In genomic region chr9:57956196-57956837, GRCm38 (mm10) we compare ENCODE assay signal across 24 mouse cellular contexts. TPM values are rescaled to one million over a fixed set of nuclear protein-coding genes. Genes with fewer than 3 reads are reported as not detected.
DNase-seq lines count a peak whose midpoint lies in the region; ATAC-seq and TF ChIP-seq lines count a peak whose summit lies in the region.
"Had no signal": no experiment of that assay in that cellular context is flagged by ENCODE, and none has a peak within 500 bp of the region (broad histone marks: within the 10 kb centered on the region; RNA-seq: fewer than 3 reads in every experiment).

No protein-coding gene starts in this region.

- no peak overlapping the region for H3K4me2 ChIP-seq in heart, embryonic 16.5 days (ENCODE audit: low read depth, low read length)
- no peak overlapping the region for H3K4me2 ChIP-seq in heart, embryonic 12.5 days
- no peak overlapping the region for H3K4me2 ChIP-seq in stomach, embryonic 16.5 days (ENCODE audit: low read depth, low read length)
- H3K4me2 ChIP-seq: embryonic facial prominence, embryonic 12.5 days; hindbrain, embryonic 15.5 days; kidney, embryonic 15.5 days; midbrain, embryonic 12.5 days; neural tube, embryonic 15.5 days had no signal

- peaks cover 8% of the 10 kb centered on the region for H3K4me1 ChIP-seq in heart, embryonic 16.5 days (ENCODE audit: control insufficient read depth, insufficient read depth, low read length)
- peaks cover 12% of the 10 kb centered on the region for H3K4me1 ChIP-seq in heart, embryonic 12.5 days (replicated peaks)
- peaks cover 73% of the 10 kb centered on the region for H3K4me1 ChIP-seq in thymus, adult 2 months (replicated peaks; ENCODE audit: control insufficient read depth, insufficient read depth, low read length)
- H3K4me1 ChIP-seq in stomach, embryonic 16.5 days (ENCODE audit: control insufficient read depth, insufficient read depth, low read length) = peaks cover 7% of the 10 kb centered on the region; the same call in 1 of the 2 replicates

- no peaks in the 10 kb centered on the region for H3K27me3 ChIP-seq in heart, embryonic 16.5 days (ENCODE audit: control insufficient read depth, insufficient read depth, low read length)
- H3K27me3 ChIP-seq in heart, embryonic 12.5 days (replicated peaks) = peaks cover 12% of the 10 kb centered on the region
- no peaks in the 10 kb centered on the region for H3K27me3 ChIP-seq in thymus, adult 2 months (ENCODE audit: control insufficient read depth, insufficient read depth, low read length)
- no peaks in the 10 kb centered on the region for H3K27me3 ChIP-seq in stomach, embryonic 16.5 days (ENCODE audit: control insufficient read depth, insufficient read depth, low read length)
- H3K27me3 ChIP-seq: embryonic facial prominence, embryonic 12.5 days; hindbrain, embryonic 15.5 days; kidney, embryonic 15.5 days; neural tube, embryonic 15.5 days had no signal

- no peak for ATAC-seq in heart, embryonic 16.5 days (replicated peaks; ENCODE audit: extremely low read depth, insufficient read depth, low FRiP score)
- no peak for ATAC-seq in heart, embryonic 12.5 days (ENCODE audit: insufficient number of reproducible peaks, low FRiP score)
- peak; percentile 72 for ATAC-seq in stomach, embryonic 16.5 days (ENCODE audit: insufficient read depth, low FRiP score)
- ATAC-seq: forebrain, postnatal 0 days had no signal

- no peaks in the 10 kb centered on the region for H3K36me3 ChIP-seq in heart, embryonic 16.5 days (ENCODE audit: control insufficient read depth, insufficient read depth)
- H3K36me3 ChIP-seq in heart, embryonic 12.5 days = no peaks in the 10 kb centered on the region
- H3K36me3 ChIP-seq in thymus, adult 2 months (ENCODE audit: control insufficient read depth, insufficient read depth, low read length) = peaks cover 55% of the 10 kb centered on the region
- H3K36me3 ChIP-seq in stomach, embryonic 16.5 days (ENCODE audit: control insufficient read depth, insufficient read depth, low read length) = no peaks in the 10 kb centered on the region
- H3K36me3 ChIP-seq: embryonic facial prominence, embryonic 12.5 days; kidney, embryonic 15.5 days had no signal

- peak; percentile 40 for DNase-seq in thymus, adult 2 months
- DNase-seq in thymus, adult 18-20 months = no peak
- no peak for DNase-seq in embryo, embryonic 11 days
- DNase-seq in adipocyte (ENCODE audit: low spot score) = no peak
- DNase-seq: adrenal gland, postnatal 36 days; cerebellum, adult 11 months; cerebellum, postnatal 10 days; forebrain, postnatal 0 days; gastrocnemius, postnatal 36 days; heart, adult 2 months; kidney, postnatal 4 days; lung, adult 18-20 months; lung, postnatal 14 days had no signal

- H3K27ac ChIP-seq in heart, embryonic 16.5 days (ENCODE audit: low read length) = peak overlapping the region; percentile 17
- no peak overlapping the region for H3K27ac ChIP-seq in heart, embryonic 12.5 days (ENCODE audit: poor library complexity, severe bottlenecking)
- H3K27ac ChIP-seq in thymus, adult 2 months (ENCODE audit: control insufficient read depth, insufficient read depth, low read length) = peak overlapping the region; percentile 92
- no peak overlapping the region for H3K27ac ChIP-seq in stomach, embryonic 16.5 days (ENCODE audit: low read length)
- H3K27ac ChIP-seq: embryonic facial prominence, embryonic 12.5 days; hindbrain, embryonic 15.5 days; kidney, embryonic 15.5 days; midbrain, embryonic 12.5 days; neural tube, embryonic 15.5 days had no signal

- no peak overlapping the region for H3K4me3 ChIP-seq in heart, embryonic 16.5 days (ENCODE audit: low read length)
- H3K4me3 ChIP-seq in heart, embryonic 12.5 days = no peak overlapping the region
- no peak overlapping the region for H3K4me3 ChIP-seq in thymus, adult 2 months (ENCODE audit: control insufficient read depth, insufficient read depth, low read length)
- no peak overlapping the region for H3K4me3 ChIP-seq in stomach, embryonic 16.5 days (replicated peaks; ENCODE audit: low read length)
- H3K4me3 ChIP-seq: embryonic facial prominence, embryonic 12.5 days; heart, adult 2 months; hindbrain, embryonic 15.5 days; kidney, embryonic 15.5 days; midbrain, embryonic 12.5 days; neural tube, embryonic 15.5 days had no signal

- WGBS in heart, embryonic 16.5 days = 80% methylated on average over 9 of the region's 9 CpGs
- WGBS in heart, embryonic 12.5 days = 80% methylated on average over 9 of the region's 9 CpGs
- WGBS in thymus, adult 2 months = 30% methylated on average over 9 of the region's 9 CpGs
- WGBS in stomach, embryonic 16.5 days = 62% methylated on average over 9 of the region's 9 CpGs

- TF ChIP-seq POLR2A in thymus, adult 2 months (IDR thresholded peaks at IDR 0.05; ENCODE audit: control insufficient read depth, extremely low read depth, insufficient read depth, low read length, poor library complexity) = no peak

- 0 out of 2 replicates have a peak, but pooled peaks have one; percentile 26 for TF ChIP-seq CTCF in thymus, adult 2 months (IDR thresholded peaks at IDR 0.05; ENCODE audit: borderline replicate concordance, control insufficient read depth, extremely low read depth, insufficient read depth, low read length, poor library complexity)

- no peaks in the 10 kb centered on the region for H3K9me3 ChIP-seq in heart, embryonic 16.5 days (replicated peaks; ENCODE audit: control insufficient read depth, low read length)
- H3K9me3 ChIP-seq in heart, embryonic 12.5 days (replicated peaks) = no peaks in the 10 kb centered on the region
- no peaks in the 10 kb centered on the region for H3K9me3 ChIP-seq in stomach, embryonic 16.5 days (replicated peaks; ENCODE audit: control insufficient read depth, low read length)
- H3K9me3 ChIP-seq: embryonic facial prominence, embryonic 12.5 days; hindbrain, embryonic 15.5 days; kidney, embryonic 15.5 days; midbrain, embryonic 12.5 days; neural tube, embryonic 15.5 days had no signal

- no peak overlapping the region for H3K9ac ChIP-seq in heart, embryonic 16.5 days (ENCODE audit: low read length)
- no peak overlapping the region for H3K9ac ChIP-seq in heart, embryonic 12.5 days
- H3K9ac ChIP-seq in stomach, embryonic 16.5 days (ENCODE audit: low read length) = no peak overlapping the region
- H3K9ac ChIP-seq: embryonic facial prominence, embryonic 12.5 days; forebrain, postnatal 0 days; hindbrain, embryonic 15.5 days; kidney, embryonic 15.5 days; midbrain, embryonic 12.5 days; neural tube, embryonic 15.5 days had no signal

RNA-seq across cellular contexts. Expression of gene Sema7a, which starts 16.4 kb away (rescaled TPM):
- polyA plus RNA-seq in heart, embryonic 16.5 days (2015; fragmentation: Nextera tagmentation; extraction: Ambion mirVana) = 0.60 and 1.4 TPM in 2 replicates
- 0.14 and 0.18 TPM in 2 replicates for polyA plus RNA-seq in heart, embryonic 12.5 days (2016; fragmentation: Nextera tagmentation; extraction: Ambion mirVana)
- 81.6 and 85.6 TPM in 2 replicates for polyA plus RNA-seq in thymus, adult 2 months (2012; rRNA removed)
- 0.34 and 0.65 TPM in 2 replicates for polyA plus RNA-seq in stomach, embryonic 16.5 days (2015; fragmentation: Nextera tagmentation; extraction: Ambion mirVana)
- polyA plus RNA-seq: CD4-positive, CD25-positive, alpha-beta regulatory T cell, adult 4 months had no signal

RNA-seq across cellular contexts. Expression of gene Ubl7, which starts 45.5 kb away (rescaled TPM):
- polyA plus RNA-seq in heart, embryonic 16.5 days (2015; fragmentation: Nextera tagmentation; extraction: Ambion mirVana) = 110 and 113 TPM in 2 replicates
- 103 and 104 TPM in 2 replicates for polyA plus RNA-seq in heart, embryonic 12.5 days (2016; fragmentation: Nextera tagmentation; extraction: Ambion mirVana)
- polyA plus RNA-seq in thymus, adult 2 months (2012; rRNA removed) = 182 and 201 TPM in 2 replicates
- polyA plus RNA-seq in stomach, embryonic 16.5 days (2015; fragmentation: Nextera tagmentation; extraction: Ambion mirVana) = 82.1 and 89.2 TPM in 2 replicates

RNA-seq across cellular contexts. Expression of gene Cyp11a1, which starts 49.9 kb away (rescaled TPM):
- 0.32 and 0.33 TPM in 2 replicates for polyA plus RNA-seq in heart, embryonic 16.5 days (2015; fragmentation: Nextera tagmentation; extraction: Ambion mirVana)
- not detected in 2 replicates for polyA plus RNA-seq in heart, embryonic 12.5 days (2016; fragmentation: Nextera tagmentation; extraction: Ambion mirVana)
- polyA plus RNA-seq in thymus, adult 2 months (2012; rRNA removed) = 0.84 and 1.3 TPM in 2 replicates
- 1.5 and 7.6 TPM in 2 replicates for polyA plus RNA-seq in stomach, embryonic 16.5 days (2015; fragmentation: Nextera tagmentation; extraction: Ambion mirVana)
- polyA plus RNA-seq: CD4-positive, CD25-positive, alpha-beta regulatory T cell, adult 4 months; forebrain, embryonic 11.5 days; liver, adult 2 months had no signal

Comparison
In these comparisons a context has a peak if more than half of its experiments do, and no peak if none do; other contexts are left out.
1. H3K27ac ChIP-seq: peak in heart, embryonic 16.5 days (single experiment) and thymus, adult 2 months (single experiment); none in heart, embryonic 12.5 days (single experiment) and stomach, embryonic 16.5 days (single experiment).
2. RNA of gene Sema7a, which starts 16.4 kb away (polyA plus RNA-seq): 81.6 to 85.6 TPM in thymus, adult 2 months; 0.60 to 1.4 TPM in heart, embryonic 16.5 days, 0.34 to 0.65 TPM in stomach, embryonic 16.5 days and 0.14 to 0.18 TPM in heart, embryonic 12.5 days; every median in the first group is over 10 times any median in the second.